Mouse (Mus musculus) megakaryocyte, embryonic 14.5 days (primary cell): ENCODE measurements around the gene Afg3l1.

Experiments
- FLI1 ChIP-seq: IDR thresholded peaks from 2 replicates; pipeline ENCODE4 v1.6.1; 2012; ENCODE audit warnings: low read length, inconsistent platforms, mixed read lengths
- GATA1 ChIP-seq: IDR thresholded peaks from 3 replicates; pipeline ENCODE4 v1.6.1; 2012; ENCODE audit warnings: mixed read lengths, low read length, inconsistent platforms, borderline replicate concordance

GRCm38 (mm10) chr8:123514781-123515539 is 37.3 kb downstream of the Afg3l1 start, which contains the start of gene Dbndd1:
- TF ChIP-seq GATA1 = no peak
- TF ChIP-seq FLI1 = no peak
